Comparison of ENCODE assay signal across 9 mouse cellular contexts in genomic region chr2:130641351-130642025, GRCm38 (mm10). TPM values are rescaled to one million over a fixed set of nuclear protein-coding genes. Genes with fewer than 3 reads are reported as not detected.
DNase-seq lines count a peak whose midpoint lies in the region; ATAC-seq and TF ChIP-seq lines count a peak whose summit lies in the region.
"Had no signal": no experiment of that assay in that cellular context is flagged by ENCODE, and none has a peak within 500 bp of the region (broad histone marks: within the 10 kb centered on the region; RNA-seq: fewer than 3 reads in every experiment).

No protein-coding gene starts in this region.

- peaks cover 18% of the 10 kb centered on the region for H3K4me1 ChIP-seq in cerebellum, adult 2 months (ENCODE audit: control insufficient read depth, insufficient read depth, low read length)
- H3K4me1 ChIP-seq in embryonic facial prominence, embryonic 10.5 days, result peaks cover 24% of the 10 kb centered on the region
- H3K4me1 ChIP-seq in intestine, embryonic 15.5 days (replicated peaks), result peaks cover 16% of the 10 kb centered on the region; the same call in 1 of the 2 replicates
- peaks cover 26% of the 10 kb centered on the region for H3K4me1 ChIP-seq in midbrain, embryonic 10.5 days

- peak in 1 of 2 experiments; percentile 28 for DNase-seq in cerebellum, adult 2 months
- DNase-seq in cerebellum, postnatal 4 days (ENCODE audit: low spot score in 2 of 2), result no peak
- DNase-seq in embryonic facial prominence, embryonic 10.5 days (ENCODE audit: low spot score), result no peak
- no peak for DNase-seq in midbrain, embryonic 10.5 days (ENCODE audit: low spot score)
- DNase-seq in thymus, postnatal 10 days (ENCODE audit: low spot score in 2 of 2), result no peak
- DNase-seq in urinary bladder, postnatal 10 days (ENCODE audit: low spot score), result no peak
- DNase-seq: lung, adult 2 months had no signal

- H3K4me3 ChIP-seq in cerebellum, adult 2 months (replicated peaks; ENCODE audit: insufficient read depth, low read depth, low read length), result peak overlapping the region; percentile 73
- H3K4me3 ChIP-seq in embryonic facial prominence, embryonic 10.5 days, result peak overlapping the region; percentile 81
- peak overlapping the region; percentile 76; the same call in 1 of the 2 replicates for H3K4me3 ChIP-seq in intestine, embryonic 15.5 days (replicated peaks)
- peak overlapping the region; percentile 79 for H3K4me3 ChIP-seq in midbrain, embryonic 10.5 days

- peak overlapping the region; percentile 93 for H3K4me2 ChIP-seq in intestine, embryonic 15.5 days (replicated peaks)

- H3K36me3 ChIP-seq in embryonic facial prominence, embryonic 10.5 days (replicated peaks), result no peaks in the 10 kb centered on the region
- no peaks in the 10 kb centered on the region for H3K36me3 ChIP-seq in intestine, embryonic 15.5 days
- no peaks in the 10 kb centered on the region for H3K36me3 ChIP-seq in midbrain, embryonic 10.5 days

- no peak for ATAC-seq in intestine, embryonic 15.5 days
- ATAC-seq in megakaryocyte, adult 5-6 weeks (ENCODE audit: poor library complexity, severe bottlenecking), result no peak

- TF ChIP-seq POLR2A in cerebellum, adult 2 months (IDR thresholded peaks at IDR 0.05; ENCODE audit: borderline replicate concordance, insufficient read depth, low read length), result no peak

- peak overlapping the region; percentile 30; the same call in 1 of the 2 replicates for H3K9ac ChIP-seq in intestine, embryonic 15.5 days

- H3K9me3 ChIP-seq in embryonic facial prominence, embryonic 10.5 days, result no peaks in the 10 kb centered on the region
- H3K9me3 ChIP-seq in intestine, embryonic 15.5 days, result no peaks in the 10 kb centered on the region
- H3K9me3 ChIP-seq in midbrain, embryonic 10.5 days (replicated peaks), result no peaks in the 10 kb centered on the region

- no peaks in the 10 kb centered on the region for H3K27me3 ChIP-seq in cerebellum, adult 2 months (ENCODE audit: control insufficient read depth, insufficient read depth, low read length)
- peaks cover 54% of the 10 kb centered on the region for H3K27me3 ChIP-seq in embryonic facial prominence, embryonic 10.5 days (replicated peaks; ENCODE audit: low read depth, poor library complexity, severe bottlenecking)
- peaks cover 12% of the 10 kb centered on the region; the same call in 1 of the 2 replicates for H3K27me3 ChIP-seq in intestine, embryonic 15.5 days (replicated peaks)
- peaks cover 57% of the 10 kb centered on the region for H3K27me3 ChIP-seq in midbrain, embryonic 10.5 days (ENCODE audit: low read depth, poor library complexity, severe bottlenecking)

- TF ChIP-seq CTCF in cerebellum, adult 2 months (IDR thresholded peaks at IDR 0.05; ENCODE audit: borderline replicate concordance, insufficient read depth, low read depth, low read length), result no peak

- peak overlapping the region; percentile 80 for H3K27ac ChIP-seq in cerebellum, adult 2 months (ENCODE audit: insufficient read depth, low read length)
- H3K27ac ChIP-seq in embryonic facial prominence, embryonic 10.5 days (replicated peaks), result no peak overlapping the region
- no peak overlapping the region for H3K27ac ChIP-seq in intestine, embryonic 15.5 days
- 0 out of 2 replicates have a peak overlapping the region, but pooled peaks have one; percentile 87 for H3K27ac ChIP-seq in midbrain, embryonic 10.5 days (replicated peaks)

- 35% methylated on average over 6 of the region's 6 CpGs for WGBS in cerebellum, adult 2 months
- 70% methylated on average over 6 of the region's 6 CpGs for WGBS in embryonic facial prominence, embryonic 10.5 days
- WGBS in intestine, embryonic 15.5 days, result 51% methylated on average over 6 of the region's 6 CpGs
- 77% methylated on average over 6 of the region's 6 CpGs for WGBS in midbrain, embryonic 10.5 days

RNA-seq across cellular contexts. Expression of gene Lzts3, which starts 1.1 kb away (rescaled TPM):
- polyA plus RNA-seq in cerebellum, adult 2 months (2012; rRNA removed), result 89.4 and 94.9 TPM in 2 replicates
- polyA plus RNA-seq in embryonic facial prominence, embryonic 10.5 days (2016; fragmentation: Nextera tagmentation; extraction: Ambion mirVana), result 3.1 and 3.3 TPM in 2 replicates
- polyA plus RNA-seq in intestine, embryonic 15.5 days (2015; fragmentation: Nextera tagmentation; extraction: Ambion mirVana), result 13.9 and 16.5 TPM in 2 replicates
- 4.0 and 5.1 TPM in 2 replicates for polyA plus RNA-seq in midbrain, embryonic 10.5 days (2016; fragmentation: Nextera tagmentation; extraction: Ambion mirVana)
- total RNA-seq in megakaryocyte, adult 5-6 weeks (2015), result 0.25 and 0.65 TPM in 2 replicates
- 0.24 and 0.37 TPM in 2 replicates for total RNA-seq in megakaryocyte, adult 5-6 weeks (2017)

RNA-seq across cellular contexts. Expression of gene Ubox5, which starts 11.7 kb away (rescaled TPM):
- polyA plus RNA-seq in cerebellum, adult 2 months (2012; rRNA removed), result 9.6 and 9.8 TPM in 2 replicates
- 21.3 and 21.6 TPM in 2 replicates for polyA plus RNA-seq in embryonic facial prominence, embryonic 10.5 days (2016; fragmentation: Nextera tagmentation; extraction: Ambion mirVana)
- 12.0 and 12.2 TPM in 2 replicates for polyA plus RNA-seq in intestine, embryonic 15.5 days (2015; fragmentation: Nextera tagmentation; extraction: Ambion mirVana)
- polyA plus RNA-seq in midbrain, embryonic 10.5 days (2016; fragmentation: Nextera tagmentation; extraction: Ambion mirVana), result 20.3 and 21.5 TPM in 2 replicates
- total RNA-seq in megakaryocyte, adult 5-6 weeks (2015), result 3.7 and 4.1 TPM in 2 replicates
- total RNA-seq in megakaryocyte, adult 5-6 weeks (2017), result 4.4 and 10.2 TPM in 2 replicates

RNA-seq across cellular contexts. Expression of gene Fastkd5, which starts 11.7 kb away (rescaled TPM):
- 5.4 and 5.7 TPM in 2 replicates for polyA plus RNA-seq in cerebellum, adult 2 months (2012; rRNA removed)
- 23.3 and 25.5 TPM in 2 replicates for polyA plus RNA-seq in embryonic facial prominence, embryonic 10.5 days (2016; fragmentation: Nextera tagmentation; extraction: Ambion mirVana)
- 14.0 and 16.3 TPM in 2 replicates for polyA plus RNA-seq in intestine, embryonic 15.5 days (2015; fragmentation: Nextera tagmentation; extraction: Ambion mirVana)
- polyA plus RNA-seq in midbrain, embryonic 10.5 days (2016; fragmentation: Nextera tagmentation; extraction: Ambion mirVana), result 21.7 and 22.4 TPM in 2 replicates
- 11.0 and 12.4 TPM in 2 replicates for total RNA-seq in megakaryocyte, adult 5-6 weeks (2015)
- total RNA-seq in megakaryocyte, adult 5-6 weeks (2017), result 11.9 and 12.4 TPM in 2 replicates

RNA-seq across cellular contexts. Expression of gene Ddrgk1, which starts 23.0 kb away (rescaled TPM):
- polyA plus RNA-seq in cerebellum, adult 2 months (2012; rRNA removed), result 98.5 and 109 TPM in 2 replicates
- polyA plus RNA-seq in embryonic facial prominence, embryonic 10.5 days (2016; fragmentation: Nextera tagmentation; extraction: Ambion mirVana), result 48.2 and 48.3 TPM in 2 replicates
- polyA plus RNA-seq in intestine, embryonic 15.5 days (2015; fragmentation: Nextera tagmentation; extraction: Ambion mirVana), result 74.5 and 78.2 TPM in 2 replicates
- 40.6 and 45.6 TPM in 2 replicates for polyA plus RNA-seq in midbrain, embryonic 10.5 days (2016; fragmentation: Nextera tagmentation; extraction: Ambion mirVana)
- total RNA-seq in megakaryocyte, adult 5-6 weeks (2015), result 41.6 and 45.2 TPM in 2 replicates
- total RNA-seq in megakaryocyte, adult 5-6 weeks (2017), result 51.3 and 64.6 TPM in 2 replicates

RNA-seq across cellular contexts. Expression of gene Itpa, which starts 25.9 kb away (rescaled TPM):
- polyA plus RNA-seq in cerebellum, adult 2 months (2012; rRNA removed), result 50.7 and 57.9 TPM in 2 replicates
- 144 and 150 TPM in 2 replicates for polyA plus RNA-seq in embryonic facial prominence, embryonic 10.5 days (2016; fragmentation: Nextera tagmentation; extraction: Ambion mirVana)
- 84.5 and 88.1 TPM in 2 replicates for polyA plus RNA-seq in intestine, embryonic 15.5 days (2015; fragmentation: Nextera tagmentation; extraction: Ambion mirVana)
- polyA plus RNA-seq in midbrain, embryonic 10.5 days (2016; fragmentation: Nextera tagmentation; extraction: Ambion mirVana), result 153 and 161 TPM in 2 replicates
- 30.3 and 31.9 TPM in 2 replicates for total RNA-seq in megakaryocyte, adult 5-6 weeks (2015)
- total RNA-seq in megakaryocyte, adult 5-6 weeks (2017), result 48.5 and 50.7 TPM in 2 replicates

Comparison
In these comparisons a context has a peak if more than half of its experiments do, and no peak if none do; other contexts are left out.
1. H3K27ac ChIP-seq: peak in cerebellum, adult 2 months (single experiment) and midbrain, embryonic 10.5 days (single experiment); none in embryonic facial prominence, embryonic 10.5 days (single experiment) and intestine, embryonic 15.5 days (single experiment).
2. Peak in every context shown above with its lines, with median percentiles within 50 percentile points of each other: H3K4me3 ChIP-seq.